ENCODE assay signal across 29 mouse cellular contexts in genomic region chrX:73292876-73293275, GRCm38 (mm10). TPM values are rescaled to one million over a fixed set of nuclear protein-coding genes. Genes with fewer than 3 reads are reported as not detected.
"Had no signal": no experiment of that assay in that cellular context is flagged by ENCODE, and none has a peak within 500 bp of the region (broad histone marks: within the 10 kb centered on the region; RNA-seq: fewer than 3 reads in every experiment).

Gene Xlr5a, minus strand, starts transcription at chrX:73292976.
Gene Xlr5c, minus strand, starts transcription at chrX:73292976.

RNA-seq across cellular contexts. Expression of gene Xlr5a, which starts in this region (rescaled TPM):
- polyA plus RNA-seq: limb, embryonic 10.5 days; limb, embryonic 11.5 days; limb, embryonic 12.5 days; limb, embryonic 15.5 days; liver, adult 2 months; liver, embryonic 11.5 days; liver, embryonic 12.5 days; liver, embryonic 13.5 days; liver, embryonic 14.5 days; liver, embryonic 15.5 days; liver, postnatal 0 days; lung, adult 2 months; lung, embryonic 14.5 days; lung, postnatal 0 days; macrophage; midbrain, embryonic 10.5 days; midbrain, embryonic 11.5 days; midbrain, embryonic 13.5 days; midbrain, embryonic 14.5 days; midbrain, embryonic 15.5 days; midbrain, embryonic 16.5 days; midbrain, postnatal 0 days; myocyte had no signal

RNA-seq across cellular contexts. Expression of gene Xlr5c, which starts in this region (rescaled TPM):
- polyA plus RNA-seq: limb, embryonic 10.5 days; limb, embryonic 11.5 days; limb, embryonic 12.5 days; limb, embryonic 13.5 days; limb, embryonic 14.5 days; limb, embryonic 15.5 days; liver, adult 2 months; liver, embryonic 11.5 days; liver, embryonic 12.5 days; liver, embryonic 13.5 days; liver, embryonic 14.5 days; liver, embryonic 15.5 days; liver, embryonic 16.5 days; liver, postnatal 0 days; lung, adult 2 months; lung, embryonic 14.5 days; lung, embryonic 15.5 days; lung, embryonic 16.5 days; lung, postnatal 0 days; macrophage; midbrain, embryonic 10.5 days; midbrain, embryonic 11.5 days; midbrain, embryonic 12.5 days; midbrain, embryonic 13.5 days; midbrain, embryonic 14.5 days; midbrain, embryonic 15.5 days; midbrain, embryonic 16.5 days; midbrain, postnatal 0 days; myocyte had no signal
